Mouse (Mus musculus) liver, embryonic 16.5 days (tissue): ENCODE results near the gene Slc25a35. TPM values are rescaled to one million over a fixed set of nuclear protein-coding genes. Genes with fewer than 3 reads are reported as not detected.

Source experiments
- ATAC-seq: fragments of 200-750 bp; cut with Nextera tagmentation; 2 replicates; pipeline ENCODE4 v1.8.0; 2017; ENCODE audit warnings: low read depth, mild to moderate bottlenecking, moderate number of reproducible peaks, moderate library complexity
- H3K27ac ChIP-seq: fragments of 300-500 bp; sonication (generic); 2 replicates; pipeline ENCODE4 v1.5.1; 2014; ENCODE audit warnings: mild to moderate bottlenecking, low read length
- H3K27me3 ChIP-seq: fragments of 300-500 bp; sonication (generic); 2 replicates; pipeline ENCODE4 v1.6.1; 2014; ENCODE audit warnings: low read depth, low read length, mixed read lengths; ENCODE audit not compliant: control insufficient read depth, insufficient read depth
- H3K36me3 ChIP-seq: fragments of 300-500 bp; sonication (generic); 2 replicates; pipeline ENCODE4 v1.6.1; 2014; ENCODE audit warnings: mild to moderate bottlenecking; ENCODE audit not compliant: control insufficient read depth, insufficient read depth
- H3K4me1 ChIP-seq: fragments of 300-500 bp; sonication (generic); 2 replicates; pipeline ENCODE4 v1.6.1; 2014; ENCODE audit warnings: low read depth, low read length, mixed read lengths; ENCODE audit not compliant: control insufficient read depth
- H3K4me2 ChIP-seq: fragments of 300-500 bp; sonication (generic); 2 replicates; pipeline ENCODE4 v1.6.1; 2014; ENCODE audit warnings: low read depth, low read length, mixed read lengths
- H3K4me3 ChIP-seq: fragments of 300-500 bp; sonication (generic); 2 replicates; pipeline ENCODE4 v1.5.1; 2014; ENCODE audit warnings: low read depth, mild to moderate bottlenecking, low read length
- H3K9ac ChIP-seq: fragments of 300-500 bp; sonication (generic); 2 replicates; pipeline ENCODE4 v1.6.1; 2014; ENCODE audit warnings: low read depth, low read length
- H3K9me3 ChIP-seq: fragments of 300-500 bp; sonication (generic); replicated peaks from 2 replicates; pipeline ENCODE4 v1.6.1; 2016; ENCODE audit warnings: low read length; ENCODE audit not compliant: control insufficient read depth
- WGBS: fragments of 180-500 bp; shearing (Covaris S2); extraction: QIAGEN DNeasy Blood & Tissue Kit; methylation state at CpG from one replicate; pipeline ENCODE4 v1.1.7; 2014; ENCODE audit not compliant: insufficient replicate concordance; 5-methylcytosine and 5-hydroxymethylcytosine counted together
- polyA plus RNA-seq: library from polyadenylated mRNA; unstranded; fragments of >200 nt; fragmentation: Nextera tagmentation; extraction: Ambion mirVana; gene quantifications from 2 replicates; pipeline ENCODE4 v1.2.1, GENCODE M21; 2015

Slc25a35 gene
- polyA plus RNA-seq, 1 experiment from 2014 or later = 0.80 TPM

GRCm38 (mm10) chr11:68940516-68940915 lies 27.4 kb upstream of the Slc25a35 start:
- H3K36me3 ChIP-seq = no peaks in the 10 kb centered on the region
- H3K4me3 ChIP-seq = no peak overlapping the region
- peak overlapping the region; percentile 69 for H3K4me2 ChIP-seq
- 59% methylated on average over 4 of the region's 4 CpGs for WGBS
- peaks cover 10% of the 10 kb centered on the region for H3K4me1 ChIP-seq
- no peak overlapping the region for H3K27ac ChIP-seq
- peak overlapping the region; percentile 57 for H3K9ac ChIP-seq
- ATAC-seq = no peak
- H3K9me3 ChIP-seq = no peaks in the 10 kb centered on the region
- no peaks in the 10 kb centered on the region for H3K27me3 ChIP-seq

- Histone ChIP-seq H3K36me3 (no peaks in the 10 kb centered on the region), H3K9ac (no peak overlapping the region), H3K27ac (no peak overlapping the region), H3K4me2 (no peak overlapping the region), H3K4me3 (no peak overlapping the region), H3K4me1 (peaks cover 10% of the 10 kb centered on the region), H3K27me3 (peaks cover 2% of the 10 kb centered on the region; the same call in 1 of the 2 replicates), H3K9me3 (no peaks in the 10 kb centered on the region)
- ATAC-seq = no peak
- 67% methylated on average over 8 of the region's 8 CpGs for WGBS
These were observed 25.2 kb upstream of the Slc25a35 start for GRCm38 (mm10) chr11:68942731-68943130.

- Histone ChIP-seq H3K27ac (no peak overlapping the region), H3K9me3 (no peaks in the 10 kb centered on the region), H3K9ac (no peak overlapping the region), H3K4me3 (no peak overlapping the region), H3K4me1 (peaks cover 3% of the 10 kb centered on the region), H3K4me2 (no peak overlapping the region), H3K27me3 (peaks cover 2% of the 10 kb centered on the region; the same call in 1 of the 2 replicates), H3K36me3 (no peaks in the 10 kb centered on the region)
- no peak for ATAC-seq
- 51% methylated on average over 2 of the region's 2 CpGs for WGBS
These were observed 22.7 kb upstream of the Slc25a35 start for GRCm38 (mm10) chr11:68945245-68945644.

- H3K9me3 ChIP-seq = no peaks in the 10 kb centered on the region
- no peaks in the 10 kb centered on the region for H3K4me1 ChIP-seq
- no peak overlapping the region for H3K9ac ChIP-seq
- H3K36me3 ChIP-seq = no peaks in the 10 kb centered on the region
- H3K27ac ChIP-seq = no peak overlapping the region
- peaks cover 2% of the 10 kb centered on the region; the same call in 1 of the 2 replicates for H3K27me3 ChIP-seq
- WGBS = 65% methylated on average over 4 of the region's 4 CpGs
- no peak overlapping the region for H3K4me2 ChIP-seq
- no peak for ATAC-seq
- H3K4me3 ChIP-seq = no peak overlapping the region
These were observed 21.9 kb upstream of the Slc25a35 start for GRCm38 (mm10) chr11:68946001-68946400.

- H3K4me2 ChIP-seq = no peak overlapping the region
- no peak for ATAC-seq
- H3K27ac ChIP-seq = no peak overlapping the region
- 37% methylated on average over 16 of the region's 16 CpGs for WGBS
- H3K4me3 ChIP-seq = no peak overlapping the region
- H3K36me3 ChIP-seq = no peaks in the 10 kb centered on the region
- no peak overlapping the region for H3K9ac ChIP-seq
- no peaks in the 10 kb centered on the region for H3K9me3 ChIP-seq
- no peaks in the 10 kb centered on the region for H3K4me1 ChIP-seq
- H3K27me3 ChIP-seq = peaks cover 2% of the 10 kb centered on the region; the same call in 1 of the 2 replicates
These were observed 21.0 kb upstream of the Slc25a35 start for GRCm38 (mm10) chr11:68946806-68947440.

GRCm38 (mm10) chr11:68947542-68947993 lies 20.4 kb upstream of the Slc25a35 start:
- H3K27me3 ChIP-seq = peaks cover 2% of the 10 kb centered on the region; the same call in 1 of the 2 replicates
- H3K36me3 ChIP-seq = no peaks in the 10 kb centered on the region
- H3K9ac ChIP-seq = no peak overlapping the region
- no peak for ATAC-seq
- no peak overlapping the region for H3K4me3 ChIP-seq
- no peak overlapping the region for H3K4me2 ChIP-seq
- no peaks in the 10 kb centered on the region for H3K9me3 ChIP-seq
- no peaks in the 10 kb centered on the region for H3K4me1 ChIP-seq
- WGBS = 49% methylated on average over 12 of the region's 12 CpGs
- H3K27ac ChIP-seq = no peak overlapping the region

GRCm38 (mm10) chr11:68953903-68954302 lies 14.0 kb upstream of the Slc25a35 start:
- Histone ChIP-seq H3K9ac (no peak overlapping the region), H3K27me3 (peaks cover 39% of the 10 kb centered on the region), H3K4me3 (peak overlapping the region; percentile 10), H3K27ac (no peak overlapping the region), H3K9me3 (no peaks in the 10 kb centered on the region), H3K4me1 (no peaks in the 10 kb centered on the region), H3K4me2 (no peak overlapping the region), H3K36me3 (no peaks in the 10 kb centered on the region)
- ATAC-seq = no peak
- 26% methylated on average over 13 of the region's 13 CpGs for WGBS

- Histone ChIP-seq H3K4me1 (no peaks in the 10 kb centered on the region), H3K27me3 (peaks cover 39% of the 10 kb centered on the region), H3K9me3 (no peaks in the 10 kb centered on the region), H3K4me3 (peak overlapping the region; percentile 10), H3K36me3 (no peaks in the 10 kb centered on the region), H3K4me2 (peak overlapping the region; percentile 36), H3K27ac (no peak overlapping the region), H3K9ac (no peak overlapping the region)
- no peak for ATAC-seq
- 4% methylated on average over 17 of the region's 17 CpGs for WGBS
These were observed 13.5 kb upstream of the Slc25a35 start for GRCm38 (mm10) chr11:68954408-68954807.

GRCm38 (mm10) chr11:68955473-68955872 lies 12.5 kb upstream of the Slc25a35 start:
- H3K27ac ChIP-seq = no peak overlapping the region
- no peak overlapping the region for H3K4me3 ChIP-seq
- no peak for ATAC-seq
- WGBS = 55% methylated on average over 5 of the region's 5 CpGs
- H3K36me3 ChIP-seq = no peaks in the 10 kb centered on the region
- no peaks in the 10 kb centered on the region for H3K4me1 ChIP-seq
- peaks cover 39% of the 10 kb centered on the region for H3K27me3 ChIP-seq
- no peak overlapping the region for H3K4me2 ChIP-seq
- H3K9me3 ChIP-seq = no peaks in the 10 kb centered on the region
- no peak overlapping the region for H3K9ac ChIP-seq
